Mouse (Mus musculus): Measurements from ENCODE around the gene Kcnq2. TPM values are rescaled to one million over a fixed set of nuclear protein-coding genes. Genes with fewer than 3 reads are reported as not detected.

Gene Kcnq2
- total RNA-seq, 2 experiments from 2014 or later = 275 to 280 TPM

- DNase-seq (ENCODE audit: extremely low spot score in 1 of 2, low spot score in 2 of 2) = no peak
- Histone ChIP-seq H3K4me3 (no peak overlapping the region), H3K27ac (no peak overlapping the region; the same call in none of the 2 replicates)
- TF ChIP-seq CTCF (IDR thresholded peaks at IDR 0.05) = no peak
- intact Hi-C loops (cut with DNase I) = loop anchor here (5.0 kb wide), 1 partner anchor 39 kb away; no protein-coding TSS in a partner anchor
These were observed 101.8 kb downstream of the Kcnq2 start for GRCm38 (mm10) chr2:181033310-181033709.

- intact Hi-C loops (cut with DNase I) = loop anchor here (1.0 to 5.0 kb wide), 2 partner anchors 28 to 40 kb away; no protein-coding TSS in a partner anchor
- peak overlapping the region; percentile 45; the same call in 1 of the 2 replicates for H3K27ac ChIP-seq
- TF ChIP-seq CTCF (IDR thresholded peaks at IDR 0.05) = peak; percentile 51
- no peak overlapping the region for H3K4me3 ChIP-seq
- DNase-seq (ENCODE audit: extremely low spot score in 1 of 2, low spot score in 2 of 2) = peak in 1 of 2 experiments; percentile 23
These were observed 102.7 kb downstream of the Kcnq2 start for GRCm38 (mm10) chr2:181032407-181032806.

- TF ChIP-seq CTCF (IDR thresholded peaks at IDR 0.05) = peak; percentile 30
- no peak overlapping the region for H3K4me3 ChIP-seq
- peak overlapping the region; percentile 45 for H3K27ac ChIP-seq
- intact Hi-C loops (cut with DNase I) = loop anchor here (5.0 kb wide), 1 partner anchor 41 kb away; no protein-coding TSS in a partner anchor
- peak in 1 of 2 experiments; percentile 26 for DNase-seq (ENCODE audit: extremely low spot score in 1 of 2, low spot score in 2 of 2)
These were observed 103.6 kb downstream of the Kcnq2 start for GRCm38 (mm10) chr2:181031406-181031934.

Other genes starting within 250 kb of the Kcnq2 start
- 10 to 100 TPM; 50.5 to 60.8 TPM for gene Ythdf1, start 214.4 kb downstream of the Kcnq2 start, total RNA-seq (2021)
- gene Birc7, start 206.3 kb downstream of the Kcnq2 start, total RNA-seq (2021) = under 1 TPM in 1 of 2 experiments, not detected in 1; 0.23 TPM
- 10 to 100 TPM; 38.9 to 44.7 TPM for gene Nkain4, start 180.6 kb downstream of the Kcnq2 start, total RNA-seq (2021)
- gene Arfgap1, start 168.1 kb downstream of the Kcnq2 start, total RNA-seq (2021) = 100 to 1,000 TPM; 135 to 155 TPM
- gene Col20a1, start 148.8 kb downstream of the Kcnq2 start, total RNA-seq (2021) = 1 to 10 TPM; 2.2 to 2.5 TPM
- 10 to 100 TPM; 34.8 to 36.0 TPM for gene Chrna4, start 91.8 kb downstream of the Kcnq2 start, total RNA-seq (2021)
- 1,000 to 10,000 TPM; 1,380 to 1,388 TPM for gene Eef1a2, start 21.7 kb upstream of the Kcnq2 start, total RNA-seq (2021)
- 10 to 100 TPM; 72.8 to 77.8 TPM for gene Ppdpf, start 51.9 kb upstream of the Kcnq2 start, total RNA-seq (2021)
- gene Ptk6, start 67.5 kb upstream of the Kcnq2 start, total RNA-seq (2021) = under 1 TPM in 1 of 2 experiments, not detected in 1; 0.11 TPM
- gene Srms, start 77.9 kb upstream of the Kcnq2 start, total RNA-seq (2021) = under 1 TPM; 0.25 to 0.26 TPM
- gene Fndc11, start 84.7 kb upstream of the Kcnq2 start, total RNA-seq (2021) = not detected
- gene Helz2, start 106.7 kb upstream of the Kcnq2 start, total RNA-seq (2021) = 1 to 10 TPM; 2.3 to 4.3 TPM
- gene Gmeb2, start 152.7 kb upstream of the Kcnq2 start, total RNA-seq (2021) = 10 to 100 TPM; 27.1 to 27.3 TPM
- gene Stmn3, start 179.2 kb upstream of the Kcnq2 start, total RNA-seq (2021) = 100 to 1,000 TPM; 633 to 653 TPM
- gene Rtel1, start 184.4 kb upstream of the Kcnq2 start, total RNA-seq (2021) = 10 to 100 TPM; 26.1 to 38.5 TPM
- 10 to 100 TPM; 80.3 to 80.5 TPM for gene Zgpat, start 229.6 kb upstream of the Kcnq2 start, total RNA-seq (2021)
- 10 to 100 TPM; 45.2 to 51.2 TPM for gene Arfrp1, start 230.1 kb upstream of the Kcnq2 start, total RNA-seq (2021)
- 10 to 100 TPM; 43.1 to 45.2 TPM for gene Lime1, start 244.8 kb upstream of the Kcnq2 start, total RNA-seq (2021)

Measured in left cerebral cortex, adult 2 months (tissue).